Mouse (Mus musculus): Measurements from ENCODE around the gene R3hcc1l.

DNA sequence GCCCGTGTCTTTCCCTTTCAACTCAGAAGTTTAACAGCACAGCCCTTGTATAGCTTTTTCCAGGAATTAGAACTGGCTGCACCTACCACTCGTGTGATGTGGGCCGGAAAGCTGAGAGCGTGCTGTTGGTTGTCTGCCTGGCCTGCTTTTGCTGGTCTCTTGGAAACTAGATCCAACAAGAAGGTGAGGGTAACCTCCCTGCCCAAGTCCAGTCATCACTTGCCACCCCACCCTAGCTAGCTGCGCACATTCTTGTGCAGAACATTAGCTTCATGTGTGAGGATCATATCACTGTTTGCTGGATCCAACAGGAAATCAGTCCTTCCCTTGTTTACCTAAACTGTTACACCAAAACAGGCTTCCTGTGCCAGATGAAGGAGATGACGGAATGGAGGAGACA lies 74.9 kb downstream of the R3hcc1l start:
- TF ChIP-seq CTCF (IDR thresholded peaks at IDR 0.05; ENCODE audit: low read depth): no peak
- TF ChIP-seq EP300 (IDR thresholded peaks at IDR 0.05; ENCODE audit: low read depth): no peak

Measured in liver, embryonic 14.5 days (tissue).